Mouse (Mus musculus): ENCODE data around the gene Nkx2-5.

Gene Nkx2-5

DNA sequence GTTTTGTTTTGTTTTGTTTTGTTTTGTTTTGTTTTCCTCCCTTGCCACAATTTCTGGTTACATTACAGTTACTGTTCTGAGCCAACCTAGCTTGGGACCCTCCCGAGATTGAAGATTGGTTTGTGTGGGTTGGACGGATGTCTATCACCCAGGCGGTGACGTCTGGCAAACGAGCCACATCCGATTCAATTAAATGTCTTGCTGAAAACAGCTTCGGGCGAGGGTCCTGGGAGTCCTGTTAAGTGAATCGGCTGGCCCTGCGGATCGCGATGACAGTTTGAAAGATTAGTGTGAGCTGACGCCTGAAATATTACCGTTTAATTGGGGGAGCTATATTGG lies 1.6 kb downstream of the Nkx2-5 start:
- no peak for TF ChIP-seq GATA4 (IDR thresholded peaks at IDR 0.05; ENCODE audit: insufficient replicate concordance, low read length)

DNA sequence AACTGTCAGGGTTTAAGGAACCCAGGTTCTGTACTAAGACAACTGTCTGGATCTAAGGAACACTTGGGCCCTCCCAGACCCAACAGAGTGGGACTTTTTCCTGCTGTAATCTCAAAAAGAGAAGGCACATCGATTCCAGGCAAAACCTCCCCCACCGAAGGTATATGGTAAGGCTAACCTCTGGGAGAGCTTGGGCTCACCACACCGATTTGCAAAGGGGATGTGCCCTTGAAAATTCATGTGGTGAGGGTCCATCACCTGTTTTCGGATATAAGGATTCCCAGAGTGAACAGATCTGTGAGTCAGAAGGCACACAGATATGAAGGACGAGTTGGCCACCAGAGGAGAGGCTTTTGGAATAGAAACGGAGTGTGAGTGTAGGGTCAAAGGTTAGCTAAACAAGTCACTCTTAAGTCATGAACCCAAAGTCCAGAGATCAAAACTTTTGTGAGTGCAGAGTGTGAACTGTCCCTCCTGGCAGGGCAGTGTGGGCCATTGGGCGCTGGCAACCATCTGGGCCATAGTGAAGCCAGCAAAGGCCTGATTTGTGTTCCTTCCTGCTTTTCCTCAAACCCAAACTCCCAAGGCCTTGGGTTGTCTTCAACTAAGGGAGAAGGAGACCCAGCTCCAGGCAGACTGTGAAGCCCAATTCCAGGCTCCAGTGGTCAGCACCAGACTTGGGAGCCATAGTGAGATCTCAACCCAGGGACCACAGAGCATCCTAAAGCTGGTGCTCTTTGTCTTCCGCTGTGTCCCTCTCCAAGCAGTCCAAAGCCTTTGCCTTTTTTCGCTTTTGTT lies 2.2 kb downstream of the Nkx2-5 start:
- no peak for TF ChIP-seq GATA4 (IDR thresholded peaks at IDR 0.05; ENCODE audit: insufficient replicate concordance, low read length)

DNA sequence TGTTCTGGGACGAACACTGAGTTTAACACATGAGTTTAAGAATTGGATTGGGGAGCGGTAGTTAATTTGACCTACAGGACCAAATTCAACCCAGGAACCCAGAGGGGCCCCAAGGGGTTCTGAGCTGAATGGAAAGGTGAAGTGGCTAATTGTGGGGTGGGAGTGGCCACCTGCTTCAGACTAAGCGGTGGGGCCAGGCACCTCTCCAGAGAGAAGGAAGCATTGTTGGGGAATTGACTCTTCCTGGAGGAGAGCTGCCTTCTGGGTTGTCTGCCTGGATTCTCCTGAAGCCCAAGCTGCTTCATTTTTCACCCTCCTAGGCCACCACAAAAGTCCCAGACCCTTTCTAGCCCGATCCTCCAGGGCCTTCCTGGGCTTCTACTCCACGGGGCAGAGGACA lies 2.8 kb downstream of the Nkx2-5 start:
- TF ChIP-seq GATA4 (IDR thresholded peaks at IDR 0.05; ENCODE audit: insufficient replicate concordance, low read length) = no peak

DNA sequence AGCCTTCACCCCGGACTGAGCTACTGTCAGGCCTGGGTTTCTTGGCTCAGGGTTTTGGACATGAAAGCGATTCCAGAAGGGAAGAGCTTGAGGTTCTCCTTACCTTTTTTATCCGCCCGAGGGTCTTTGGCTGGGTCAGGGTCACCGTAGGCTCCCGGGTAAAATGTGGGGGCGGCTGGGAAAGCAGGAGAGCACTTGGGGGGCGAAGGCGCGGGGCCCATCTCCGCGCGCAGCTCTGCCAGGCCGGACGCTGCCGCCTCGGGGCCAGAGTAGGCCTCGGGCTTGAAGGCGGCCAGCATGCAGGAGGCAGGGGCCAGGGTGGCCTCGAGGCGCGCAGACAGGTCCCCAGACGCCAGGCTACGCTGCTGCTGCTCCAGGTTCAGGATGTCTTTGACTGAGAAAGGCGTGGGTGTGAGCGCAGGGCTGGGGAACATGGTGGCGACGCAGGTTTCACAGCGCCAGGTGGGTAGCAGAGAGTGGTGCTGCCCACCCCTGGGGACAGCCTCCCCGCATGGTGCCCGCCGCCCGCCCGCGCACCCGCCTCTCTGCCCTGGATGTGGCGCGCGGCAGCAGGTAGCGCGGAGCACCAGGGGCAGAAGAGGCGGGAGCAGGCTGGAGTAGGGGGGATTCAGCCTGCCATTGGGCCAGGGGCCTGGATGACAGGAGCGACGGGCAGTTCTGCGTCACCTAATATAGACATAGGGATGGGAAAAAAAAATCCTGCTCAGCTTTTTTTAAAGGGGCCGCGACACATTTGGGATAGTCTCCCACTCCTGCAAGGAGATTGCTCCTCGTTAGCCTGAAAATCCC lies 3.7 kb downstream of the Nkx2-5 start:
- no peak for TF ChIP-seq GATA4 (IDR thresholded peaks at IDR 0.05; ENCODE audit: insufficient replicate concordance, low read length)

DNA sequence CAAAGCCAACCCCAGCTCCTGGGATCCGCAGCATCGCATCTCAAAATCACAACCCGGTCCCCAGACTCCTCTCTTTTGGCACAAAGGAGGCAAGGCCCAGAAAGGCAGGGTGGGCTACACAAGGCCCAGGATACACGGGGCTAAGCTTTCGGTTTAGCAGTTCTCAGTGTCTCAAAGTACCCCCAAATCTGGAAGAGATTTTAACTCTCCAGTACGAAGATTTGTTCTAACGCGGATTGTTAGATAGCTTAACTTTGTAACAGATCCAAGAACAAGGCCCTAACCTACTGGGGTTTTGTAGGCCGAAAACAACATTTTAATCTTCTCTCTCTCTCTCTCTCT lies 4.4 kb downstream of the Nkx2-5 start:
- no peak for TF ChIP-seq GATA4 (IDR thresholded peaks at IDR 0.05; ENCODE audit: insufficient replicate concordance, low read length)

DNA sequence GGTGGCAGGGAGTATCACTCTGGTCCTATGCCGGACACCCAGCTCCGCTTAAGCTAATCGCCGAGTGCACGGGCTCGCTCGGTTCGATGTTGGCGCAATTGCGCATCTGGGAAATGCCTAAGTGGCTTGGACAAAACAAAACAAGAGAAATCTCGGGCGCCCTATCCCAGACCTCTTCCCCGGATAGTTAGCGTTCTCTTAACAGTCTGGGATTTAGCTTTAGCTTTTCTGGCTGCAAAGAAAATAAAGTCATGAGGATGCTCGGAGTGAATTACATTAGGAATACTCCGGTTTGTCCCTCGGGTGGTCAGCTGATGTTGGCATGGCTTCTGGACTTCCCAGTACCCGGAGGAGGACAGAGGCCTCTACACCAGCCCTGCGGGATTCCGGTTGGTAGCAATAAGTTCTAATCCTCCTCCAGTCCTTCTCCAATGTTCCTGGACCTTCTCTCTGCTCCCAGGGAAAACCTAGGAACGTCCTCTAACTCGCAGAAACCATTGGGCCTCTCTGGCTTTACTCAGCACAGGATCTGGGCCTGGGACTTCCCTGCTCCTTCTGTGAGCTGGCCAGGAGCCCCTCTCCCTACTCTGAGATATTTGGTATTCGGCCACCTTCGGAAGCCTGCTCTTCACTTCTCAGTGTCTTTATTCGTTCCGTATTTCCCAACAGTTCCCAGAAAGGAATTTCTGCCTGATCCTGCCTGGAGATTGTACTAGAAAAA lies 4.9 kb downstream of the Nkx2-5 start:
- no peak for TF ChIP-seq GATA4 (IDR thresholded peaks at IDR 0.05; ENCODE audit: insufficient replicate concordance, low read length)

DNA sequence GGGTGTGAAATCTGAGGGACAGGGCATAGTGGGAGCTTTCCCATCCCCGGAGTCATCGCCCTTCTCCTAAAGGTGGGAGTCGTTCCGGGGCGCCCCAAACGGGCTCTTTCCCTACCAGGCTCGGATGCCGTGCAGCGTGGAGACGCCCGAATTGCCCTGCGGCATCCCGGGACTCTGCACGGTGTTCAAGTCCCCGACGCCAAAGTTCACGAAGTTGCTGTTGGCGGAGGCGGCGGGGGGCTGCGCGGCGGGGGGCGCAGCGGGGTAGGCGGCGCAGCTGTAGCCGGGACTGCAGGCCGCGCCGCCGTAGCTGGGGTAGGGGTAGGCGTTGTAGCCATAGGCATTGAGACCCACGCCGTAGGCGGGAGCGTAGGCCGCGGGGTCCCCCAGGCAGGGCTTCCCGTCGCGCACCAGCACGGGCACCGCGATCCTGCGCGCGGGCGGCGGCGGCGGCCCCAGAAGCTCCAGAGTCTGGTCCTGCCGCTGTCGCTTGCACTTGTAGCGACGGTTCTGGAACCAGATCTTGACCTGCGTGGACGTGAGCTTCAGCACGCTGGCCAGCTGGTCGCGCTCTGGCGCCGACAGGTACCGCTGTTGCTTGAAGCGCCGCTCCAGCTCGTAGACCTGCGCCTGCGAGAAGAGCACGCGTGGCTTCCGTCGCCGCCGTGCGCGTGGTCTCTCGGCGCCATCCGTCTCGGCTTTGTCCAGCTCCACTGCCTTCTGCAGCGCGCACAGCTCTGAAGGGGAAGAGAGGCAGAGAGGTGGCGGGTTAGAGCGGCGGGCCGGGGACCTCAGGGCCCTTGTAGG lies 5.7 kb downstream of the Nkx2-5 start:
- no peak for TF ChIP-seq GATA4 (IDR thresholded peaks at IDR 0.05; ENCODE audit: insufficient replicate concordance, low read length)

DNA sequence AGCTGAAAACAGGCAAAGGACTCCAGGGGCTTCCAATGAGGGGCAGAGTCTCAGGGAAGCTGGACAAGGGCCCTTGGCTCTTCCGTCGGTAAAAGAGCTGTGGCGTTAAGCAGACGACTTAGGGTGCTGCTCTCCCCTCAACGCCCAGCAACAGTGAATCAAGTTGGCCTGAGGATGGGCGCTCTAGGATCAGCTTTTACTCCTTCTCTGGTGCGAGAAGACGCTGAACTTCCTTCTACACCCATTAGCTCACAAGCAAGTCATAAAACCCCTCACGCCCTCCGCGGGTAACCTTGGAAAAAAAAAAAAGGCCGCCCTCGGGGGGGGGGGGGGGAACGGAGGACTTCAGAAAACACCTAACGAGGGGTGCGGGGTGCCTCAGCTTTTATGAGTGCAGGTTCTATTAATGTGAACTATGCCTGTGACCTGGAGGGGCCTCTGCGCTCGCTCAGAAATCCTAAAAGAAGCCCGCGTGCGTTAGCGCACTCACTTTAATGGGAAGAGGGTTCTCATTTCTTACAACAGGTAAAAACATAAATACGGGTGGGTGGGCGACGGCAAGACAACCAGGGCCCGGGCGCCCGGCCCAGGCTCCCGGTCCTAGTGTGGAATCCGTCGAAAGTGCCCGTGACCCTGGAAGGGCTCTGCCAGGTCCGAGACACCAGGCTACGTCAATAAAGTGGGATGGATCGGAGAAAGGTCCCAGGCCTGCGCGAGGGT lies 6.5 kb downstream of the Nkx2-5 start:
- TF ChIP-seq GATA4 (IDR thresholded peaks at IDR 0.05; ENCODE audit: insufficient replicate concordance, low read length) = no peak

DNA sequence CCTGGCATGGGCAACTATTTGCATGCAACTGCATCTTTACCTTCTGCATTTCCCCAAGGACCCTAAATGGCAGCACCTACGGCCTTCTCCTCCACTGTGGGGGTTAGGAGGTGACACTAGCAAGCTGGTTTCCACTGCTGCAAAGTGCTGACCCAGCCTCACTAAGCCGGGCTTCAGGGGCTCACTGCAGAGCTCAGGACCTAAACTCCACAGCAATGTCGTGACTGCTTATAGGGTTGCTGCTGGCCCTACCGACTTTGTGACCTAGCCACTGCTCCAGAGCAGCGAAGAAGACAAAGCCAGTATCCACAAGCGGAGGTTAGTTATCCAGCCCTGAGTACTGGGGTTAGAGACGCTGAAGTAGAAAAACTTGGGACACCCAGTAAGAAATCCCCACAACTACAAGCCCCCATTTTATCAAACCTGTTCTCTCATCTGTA lies 7.2 kb downstream of the Nkx2-5 start:
- TF ChIP-seq GATA4 (IDR thresholded peaks at IDR 0.05; ENCODE audit: insufficient replicate concordance, low read length) = no peak

DNA sequence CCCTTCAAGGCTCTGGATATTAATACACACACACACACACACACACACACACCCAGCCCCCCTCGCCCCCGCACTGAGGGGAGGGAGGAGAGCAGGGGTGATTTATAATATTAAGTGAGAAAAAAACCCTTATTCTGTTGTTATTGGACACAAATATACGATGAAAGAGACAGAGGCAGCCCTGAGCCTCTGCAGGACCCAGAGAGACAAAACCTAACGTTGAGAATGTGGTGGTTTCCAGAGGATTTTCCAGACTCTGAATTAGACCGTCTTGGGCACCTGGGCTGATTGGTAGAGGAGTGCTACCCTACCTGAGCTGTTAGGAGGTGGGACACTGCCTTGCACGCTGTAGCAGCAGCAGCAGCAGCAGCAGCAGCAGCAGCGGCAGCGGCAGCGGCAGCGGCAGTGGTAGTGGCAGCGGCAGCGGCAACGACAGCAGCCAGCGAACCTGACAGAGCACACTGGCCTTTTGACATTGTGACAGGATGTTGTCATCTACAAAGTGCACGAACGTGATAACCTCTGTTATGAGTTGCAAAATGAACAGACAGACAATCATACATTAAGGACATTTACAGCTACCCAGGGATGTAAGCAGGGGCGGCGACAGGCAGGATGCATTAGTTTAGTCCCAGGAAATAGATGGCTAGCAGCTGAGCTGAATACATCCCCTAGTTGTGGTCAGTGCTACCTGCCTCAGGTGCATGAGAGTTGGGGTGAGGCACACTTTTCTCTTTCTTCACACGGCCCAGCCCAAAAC lies 7.8 kb downstream of the Nkx2-5 start:
- TF ChIP-seq GATA4 (IDR thresholded peaks at IDR 0.05; ENCODE audit: insufficient replicate concordance, low read length) = no peak

DNA sequence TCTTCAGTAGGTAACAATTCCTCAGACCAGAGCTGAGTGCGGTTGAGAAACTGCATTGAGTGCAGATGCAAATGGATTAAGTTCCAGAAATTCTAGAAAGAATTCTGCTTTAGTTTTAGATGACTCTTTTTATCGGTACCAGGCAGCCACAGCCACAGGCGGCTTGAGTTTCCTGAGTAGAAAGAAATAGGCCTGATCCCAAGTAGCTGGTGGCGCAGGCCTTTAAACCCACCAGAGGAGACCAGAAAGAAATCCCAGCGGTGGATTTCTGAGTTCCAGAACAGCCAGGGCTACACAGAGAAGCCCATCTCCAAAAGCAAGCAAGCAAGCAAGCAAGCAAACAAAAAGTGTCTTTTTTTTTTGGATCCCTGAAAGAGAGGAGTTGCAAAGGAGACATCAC lies 8.4 kb downstream of the Nkx2-5 start:
- no peak for TF ChIP-seq GATA4 (IDR thresholded peaks at IDR 0.05; ENCODE audit: insufficient replicate concordance, low read length)

DNA sequence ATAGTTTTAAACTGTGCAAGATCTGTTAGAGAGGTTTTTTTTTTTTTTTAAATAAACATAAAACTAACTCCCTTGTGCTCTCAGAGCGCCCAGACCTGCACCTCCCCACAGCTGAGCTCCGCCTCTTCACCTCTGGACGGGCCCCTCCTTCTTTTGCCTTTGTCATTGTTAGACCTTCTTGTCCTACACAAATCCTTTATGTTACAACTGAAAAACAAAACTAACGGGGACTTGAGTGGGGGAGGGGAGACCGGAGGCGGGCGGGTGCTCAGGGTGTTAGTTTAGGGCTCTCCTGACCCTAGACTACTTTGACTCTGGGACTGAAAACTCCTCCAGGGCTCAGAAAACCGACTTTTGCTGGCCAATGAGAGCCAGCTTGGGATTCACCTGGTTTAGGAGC lies 8.9 kb downstream of the Nkx2-5 start:
- no peak for TF ChIP-seq GATA4 (IDR thresholded peaks at IDR 0.05; ENCODE audit: insufficient replicate concordance, low read length)

DNA sequence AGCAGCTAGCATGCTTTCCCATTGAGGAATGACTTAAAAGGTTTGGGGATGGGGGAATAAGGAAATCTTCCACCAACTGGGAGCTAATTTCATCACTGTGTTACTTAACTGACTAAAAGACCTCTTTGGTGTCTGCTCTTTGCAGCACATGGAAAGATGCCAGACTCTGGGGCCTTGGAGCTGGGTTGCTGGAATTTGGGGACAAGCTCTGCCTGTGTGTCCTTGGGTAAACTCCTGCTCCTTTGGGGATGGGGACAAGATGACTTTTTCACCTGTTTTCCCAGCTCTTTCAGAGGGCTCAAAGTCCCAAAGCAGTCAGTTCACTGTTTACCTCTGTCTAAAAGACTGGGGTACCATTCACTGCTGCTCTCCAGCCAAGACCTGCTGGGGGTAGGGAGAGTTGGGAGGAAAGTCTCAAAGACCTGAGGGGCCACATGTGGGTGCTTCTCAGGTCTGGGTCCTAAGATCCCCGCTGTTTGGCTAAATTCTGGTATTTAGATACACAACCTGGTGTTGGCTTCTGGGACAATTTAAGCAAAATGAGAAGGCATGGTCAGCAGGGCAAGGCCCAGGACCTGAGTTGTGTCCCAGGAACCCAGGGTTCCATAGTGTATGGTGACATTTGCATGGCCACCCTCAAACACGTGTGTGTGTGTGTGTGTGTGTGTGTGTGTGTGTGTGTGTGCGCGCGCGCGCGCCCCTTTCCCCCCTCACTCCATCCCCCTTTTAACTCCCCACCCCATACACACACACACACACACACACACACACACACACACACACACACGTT lies 9.6 kb downstream of the Nkx2-5 start:
- no peak for TF ChIP-seq GATA4 (IDR thresholded peaks at IDR 0.05; ENCODE audit: insufficient replicate concordance, low read length)

All from liver, adult (tissue).